Mouse (Mus musculus) R1 (cell line): Measurements from ENCODE around the gene Mboat2.
A peak's percentile ranks its signal among the peaks of the same experiment; 100 is the strongest.

Source experiments
- DNase-seq: peaks from one replicate; pipeline ENCODE4 v3.0.0-alpha.2; 2018; ENCODE audit warnings: low read depth, low spot score

Gene Mboat2

DNA sequence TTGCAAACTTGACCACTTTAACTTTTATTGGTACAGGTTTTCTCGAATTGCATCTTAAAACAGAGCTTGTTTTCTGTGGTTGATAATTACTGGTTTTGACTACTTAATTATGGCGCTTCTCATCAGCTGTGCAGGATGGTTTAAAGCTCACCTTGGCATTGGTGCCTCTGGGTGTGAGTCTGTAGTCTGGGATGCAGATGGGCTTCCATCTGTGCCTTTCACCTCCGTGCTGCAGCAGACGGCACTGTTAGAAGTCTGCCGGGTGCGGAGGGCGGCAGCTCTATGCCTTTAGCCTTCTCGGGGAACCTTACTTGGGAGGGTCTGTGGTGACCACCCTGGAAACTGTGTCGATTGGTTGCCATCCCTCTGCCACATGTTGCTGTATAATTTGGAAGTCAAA is 29.8 kb downstream of the Mboat2 start:
- no peak for DNase-seq

DNA sequence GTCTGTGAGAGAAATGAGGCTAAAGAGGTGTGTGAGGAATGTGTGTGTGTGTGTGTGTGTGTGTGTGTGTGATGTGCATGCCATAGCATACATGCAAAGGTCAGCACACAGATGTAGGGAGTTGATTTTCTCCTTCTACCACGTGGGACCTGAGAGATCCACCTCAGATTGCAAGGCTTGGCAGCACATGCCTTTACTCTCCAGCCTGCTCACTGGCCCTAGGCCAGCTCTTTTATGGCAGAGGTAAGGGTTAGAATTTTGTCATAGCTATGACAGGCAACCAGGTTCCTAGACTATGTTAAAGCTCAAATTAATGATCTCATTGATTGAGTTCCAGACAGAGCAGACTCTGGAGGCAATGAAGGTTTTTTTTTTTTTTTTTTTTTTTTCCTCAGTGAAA is 33.1 kb downstream of the Mboat2 start:
- no peak for DNase-seq

DNA sequence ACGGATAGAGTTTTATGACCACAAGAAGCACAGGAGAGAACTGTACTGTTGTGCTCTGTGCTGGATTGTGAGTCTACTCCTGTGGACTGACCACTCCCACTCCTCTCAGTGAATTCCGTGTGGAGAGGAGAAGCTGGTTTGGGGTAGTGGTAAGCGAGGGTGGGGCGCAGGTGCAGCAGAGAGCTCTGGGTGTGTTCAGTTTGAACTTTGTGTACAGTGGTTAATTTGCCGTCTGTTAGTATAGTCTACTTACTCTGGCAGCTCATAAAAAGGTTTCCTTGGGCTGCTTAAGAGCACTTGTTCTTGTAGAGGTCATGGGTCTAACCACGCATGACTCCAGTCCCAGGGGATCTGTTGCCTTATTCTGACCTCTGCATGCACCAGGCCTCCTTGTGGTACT is 36.0 kb downstream of the Mboat2 start:
- no peak for DNase-seq

- no peak for DNase-seq
These were observed 38.0 kb downstream of the Mboat2 start for GRCm38 (mm10) chr12:24868694-24869093.

- DNase-seq: no peak
These were observed 38.6 kb downstream of the Mboat2 start for GRCm38 (mm10) chr12:24869231-24869630.

DNA sequence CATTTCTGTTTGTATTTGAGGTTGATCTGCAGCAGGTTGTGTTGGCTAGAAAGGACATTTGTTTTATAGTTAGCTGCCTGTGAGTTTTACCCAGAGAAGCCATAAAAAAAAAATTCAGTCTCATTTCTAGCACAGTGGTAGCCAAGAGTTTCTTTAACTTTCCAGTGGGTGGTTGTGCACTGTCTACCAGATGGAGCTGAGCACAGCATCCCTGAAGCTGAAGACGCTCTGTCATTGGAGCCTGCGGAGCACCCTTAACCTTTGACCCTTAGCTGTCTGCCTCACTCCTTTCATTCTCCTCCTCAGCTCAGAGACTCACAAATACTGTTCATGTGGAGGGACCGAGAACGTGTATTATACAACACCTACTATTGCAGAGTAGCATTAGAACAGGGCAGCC is 40.2 kb downstream of the Mboat2 start:
- no peak for DNase-seq

GRCm38 (mm10) chr12:24872264-24872663 is 41.6 kb downstream of the Mboat2 start:
- DNase-seq: no peak

DNA sequence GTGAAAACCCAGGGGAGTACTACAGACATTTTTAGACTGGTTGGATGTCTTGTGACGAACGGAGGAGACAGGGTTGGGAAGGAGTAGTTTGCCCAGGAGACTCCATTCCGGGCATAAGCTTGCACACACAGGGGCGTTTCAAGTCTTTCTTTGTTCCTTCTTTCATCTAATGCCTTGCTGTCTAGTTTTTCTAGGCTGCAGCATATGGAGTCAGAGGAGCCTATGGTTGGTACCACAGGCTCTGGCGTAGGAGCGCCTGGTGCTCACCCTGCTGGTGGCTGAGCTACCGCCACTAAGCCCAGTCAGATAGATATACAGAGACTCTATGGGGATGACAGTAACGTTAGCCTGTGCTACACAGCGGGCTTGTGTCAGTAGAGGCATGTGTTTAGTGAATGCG is 42.0 kb downstream of the Mboat2 start:
- no peak for DNase-seq

DNA sequence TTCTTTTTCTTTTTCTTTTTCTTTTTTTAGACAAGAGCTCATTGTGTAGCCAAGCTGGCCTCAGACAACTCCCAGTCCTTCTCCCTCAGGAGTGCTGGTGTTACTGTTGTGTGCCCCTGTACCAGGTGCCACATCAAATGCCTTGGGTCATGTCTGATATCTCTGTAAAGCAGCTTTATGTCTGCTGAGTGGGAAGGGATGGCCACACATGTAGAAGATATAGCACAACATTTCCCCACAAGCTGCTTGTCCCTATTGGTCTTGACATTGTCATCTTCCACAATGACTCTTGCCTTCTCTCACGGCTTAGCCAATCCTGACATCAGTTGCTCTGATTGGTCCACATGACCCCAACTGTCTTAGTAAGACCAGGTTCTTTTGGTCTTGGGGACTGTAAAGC is 45.2 kb downstream of the Mboat2 start:
- no peak for DNase-seq

DNA sequence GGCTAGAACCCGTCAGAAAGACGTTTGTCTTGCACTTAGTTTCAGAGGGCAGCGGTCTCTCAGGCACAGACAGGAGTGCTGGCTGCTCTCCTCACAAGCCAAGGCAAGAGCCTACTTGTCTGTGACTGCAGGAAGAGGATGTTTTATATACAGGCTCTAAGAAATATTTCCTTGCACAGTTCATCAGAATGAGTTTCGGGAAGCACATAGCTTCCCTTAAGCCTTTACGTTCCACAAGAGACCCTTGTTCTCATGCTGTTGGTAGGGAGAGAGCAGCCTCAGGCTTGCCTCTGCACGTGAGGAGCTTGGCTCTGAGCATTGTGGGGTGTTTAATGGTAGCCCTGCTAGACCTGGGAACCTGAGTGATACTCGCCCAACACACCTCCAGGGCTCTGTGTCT is 46.6 kb downstream of the Mboat2 start:
- DNase-seq: no peak

DNA sequence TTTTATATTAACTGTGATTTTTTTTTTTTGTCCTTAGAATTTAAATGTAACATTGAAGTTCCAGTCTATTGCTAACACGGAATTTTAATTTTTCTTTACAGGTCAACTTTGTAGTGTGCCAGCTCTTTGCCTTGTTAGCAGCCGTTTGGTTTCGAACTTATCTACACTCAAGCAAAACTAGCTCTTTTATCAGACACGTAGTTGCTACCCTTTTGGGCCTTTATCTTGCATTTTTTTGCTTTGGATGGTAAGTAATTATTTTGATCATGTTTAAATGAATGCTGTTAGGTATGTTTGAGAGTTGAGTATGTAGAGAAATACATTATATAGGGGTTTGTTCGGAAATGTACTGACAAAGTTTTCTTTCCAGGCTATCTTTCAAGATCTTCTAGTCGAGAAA is 47.4 kb downstream of the Mboat2 start:
- DNase-seq: no peak

DNA sequence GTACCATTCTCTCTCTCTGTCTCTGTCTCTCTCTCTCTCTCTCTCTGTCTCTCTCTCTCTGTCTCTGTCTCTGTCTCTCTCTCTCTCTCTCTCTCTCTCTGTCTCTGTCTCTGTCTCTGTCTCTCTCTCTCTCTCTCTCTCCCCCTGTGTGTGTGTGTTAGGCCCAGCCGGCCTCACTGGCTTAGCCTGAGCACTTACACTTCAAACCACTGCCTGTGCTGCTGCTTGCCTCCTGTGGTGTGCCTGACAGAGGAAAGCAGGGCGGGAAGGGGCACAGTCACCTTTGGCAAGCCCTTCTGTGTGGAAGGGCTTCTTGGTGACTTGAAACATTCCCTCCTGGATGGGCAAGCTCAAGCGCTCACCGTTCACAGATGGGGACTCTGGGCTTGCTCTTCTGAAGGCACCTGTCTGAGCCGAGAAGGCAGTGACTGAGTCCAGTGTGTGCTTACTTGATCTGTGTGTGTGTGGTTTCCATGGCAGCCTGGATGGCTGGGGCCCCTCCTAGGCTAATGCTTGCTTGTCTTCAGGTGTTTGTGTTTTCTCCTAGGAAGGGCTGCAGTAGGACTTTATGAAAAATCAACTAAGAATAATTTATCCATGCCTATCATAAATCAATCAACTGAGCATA is 48.2 kb downstream of the Mboat2 start:
- DNase-seq: no peak

DNA sequence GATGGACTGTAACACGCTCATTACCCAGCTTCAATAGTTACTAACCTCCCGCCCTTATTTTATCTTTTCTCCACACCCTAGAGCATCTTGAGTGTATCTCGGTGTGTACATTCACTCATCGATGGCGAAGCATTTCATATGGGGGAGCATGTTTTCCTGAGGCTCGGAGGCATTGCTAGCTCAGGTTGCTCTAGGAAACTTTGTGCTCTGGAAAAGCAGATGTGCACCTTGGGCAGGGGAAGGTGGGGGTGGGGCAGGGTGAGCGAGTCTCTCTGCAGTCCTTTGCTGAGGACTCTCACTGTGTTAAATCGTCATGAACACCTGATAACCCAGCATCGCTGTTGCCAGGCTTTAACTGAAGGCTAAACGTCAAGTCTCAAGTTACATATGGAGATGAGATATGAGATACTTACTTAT is 48.9 kb downstream of the Mboat2 start:
- DNase-seq: no peak

GRCm38 (mm10) chr12:24883279-24883678 is 52.6 kb downstream of the Mboat2 start:
- DNase-seq: no peak

- DNase-seq: no peak
These were observed 56.1 kb downstream of the Mboat2 start for GRCm38 (mm10) chr12:24886800-24887199.

DNA sequence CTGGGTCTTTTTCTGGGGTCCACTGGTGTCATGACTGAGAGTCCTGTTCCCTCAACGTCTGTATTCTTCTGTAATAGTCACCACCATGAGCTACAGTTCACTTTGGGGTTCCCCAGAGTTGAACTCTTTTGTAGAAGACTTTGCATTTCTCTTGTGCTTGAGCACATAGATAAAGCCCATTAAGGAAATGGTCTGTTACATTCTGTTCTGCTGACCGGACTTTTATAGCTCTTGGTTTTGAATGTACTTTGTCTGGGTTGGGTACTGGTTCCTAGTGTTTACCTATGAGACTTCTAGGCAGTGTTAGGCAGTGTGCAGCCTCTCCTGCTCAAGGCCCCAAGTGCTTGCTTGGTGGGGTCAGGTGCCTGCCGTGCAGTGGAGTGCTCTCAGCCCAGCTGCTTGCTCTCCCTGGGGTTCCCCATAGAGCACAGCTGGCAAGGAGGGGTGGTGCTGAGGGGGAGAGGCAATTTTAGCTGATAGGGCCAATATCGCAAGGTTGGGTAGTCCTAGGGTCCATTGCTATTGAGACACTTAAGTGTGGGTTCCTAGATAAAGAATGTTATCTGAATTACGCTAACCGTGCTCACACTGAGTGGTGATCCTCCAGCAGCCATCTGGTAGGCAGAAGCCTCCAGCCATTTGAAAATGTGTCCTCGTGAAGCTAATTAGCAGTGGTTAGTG is 58.8 kb downstream of the Mboat2 start:
- DNase-seq: no peak

- DNase-seq: no peak
These were observed 59.5 kb downstream of the Mboat2 start for GRCm38 (mm10) chr12:24890158-24890557.

DNA sequence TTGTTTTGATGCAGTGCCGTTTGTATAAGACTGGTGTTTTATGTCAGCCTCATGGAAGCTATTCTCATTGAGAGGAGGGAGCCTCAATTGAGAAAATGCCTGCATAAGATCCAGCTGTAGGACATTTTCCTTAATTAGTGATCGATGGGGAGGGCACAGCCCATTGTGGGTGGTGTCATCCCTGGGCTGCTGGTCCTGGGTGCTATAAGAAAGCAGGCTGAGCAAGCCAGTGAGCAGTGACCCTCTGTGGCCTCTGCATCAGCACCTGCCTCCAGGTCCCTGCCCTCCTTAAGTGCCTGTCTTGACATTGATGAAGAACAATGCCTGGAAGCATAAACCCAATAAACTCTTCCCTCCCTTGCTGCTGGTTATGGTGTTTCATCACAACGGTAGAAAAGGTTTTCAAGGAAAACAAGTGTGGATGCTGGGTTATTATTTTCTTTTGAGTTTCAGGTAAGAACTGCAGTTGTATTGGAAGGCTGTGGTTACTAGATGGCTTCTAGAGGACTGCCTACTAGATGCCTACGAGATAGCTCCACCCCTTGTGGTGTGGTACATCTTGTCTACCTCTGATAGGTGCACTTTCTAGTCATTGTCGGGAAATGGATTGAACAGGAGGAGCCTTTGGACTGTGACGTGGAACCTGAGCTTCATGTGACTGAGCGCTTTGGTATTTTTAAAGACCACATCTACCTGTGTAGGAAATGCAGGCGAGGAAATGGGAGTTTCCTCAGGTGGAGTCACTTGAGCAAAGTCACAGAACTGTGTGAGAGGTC is 60.2 kb downstream of the Mboat2 start:
- no peak for DNase-seq

DNA sequence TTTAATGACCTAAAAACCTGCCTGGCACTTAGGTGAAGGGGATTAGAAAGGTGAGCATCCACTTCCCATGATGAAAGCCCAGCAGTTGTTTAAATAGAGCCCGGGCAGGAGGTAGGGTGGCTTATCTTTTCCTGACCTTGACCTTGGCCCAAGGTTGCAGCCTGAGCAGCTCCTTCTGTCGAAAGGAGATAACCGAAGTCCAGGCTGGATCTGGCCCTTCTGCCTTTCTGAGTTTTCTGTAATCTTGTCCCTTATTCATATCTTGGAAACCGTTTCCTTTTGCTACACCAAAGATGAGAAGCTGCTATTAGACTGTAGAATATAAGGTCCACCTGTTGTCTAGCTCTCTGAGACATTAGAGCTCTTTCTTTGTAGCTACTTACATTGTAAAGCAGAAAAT is 61.9 kb downstream of the Mboat2 start:
- peak; percentile 17 for DNase-seq

- DNase-seq: peak; percentile 73
These were observed 63.2 kb downstream of the Mboat2 start for GRCm38 (mm10) chr12:24893777-24894468.

DNA sequence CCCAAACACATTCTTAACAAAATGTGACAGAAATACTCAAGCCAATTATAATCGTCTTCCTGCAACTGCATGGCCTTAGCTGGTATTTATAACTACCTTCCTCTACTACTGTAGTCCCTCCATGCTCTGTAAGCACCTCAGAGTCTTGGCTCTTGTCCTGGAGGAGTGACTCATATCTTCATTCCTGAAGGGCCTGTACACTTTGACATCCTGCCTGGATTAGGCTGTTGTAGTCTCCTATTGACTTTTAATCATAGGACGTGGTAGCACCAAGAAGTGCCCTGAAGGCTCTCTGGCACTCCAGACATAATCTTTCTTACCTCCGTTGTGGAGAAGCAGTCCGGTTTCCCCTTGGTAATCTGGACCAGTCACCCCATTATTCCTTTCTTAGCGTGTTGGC is 64.7 kb downstream of the Mboat2 start:
- DNase-seq: no peak

DNA sequence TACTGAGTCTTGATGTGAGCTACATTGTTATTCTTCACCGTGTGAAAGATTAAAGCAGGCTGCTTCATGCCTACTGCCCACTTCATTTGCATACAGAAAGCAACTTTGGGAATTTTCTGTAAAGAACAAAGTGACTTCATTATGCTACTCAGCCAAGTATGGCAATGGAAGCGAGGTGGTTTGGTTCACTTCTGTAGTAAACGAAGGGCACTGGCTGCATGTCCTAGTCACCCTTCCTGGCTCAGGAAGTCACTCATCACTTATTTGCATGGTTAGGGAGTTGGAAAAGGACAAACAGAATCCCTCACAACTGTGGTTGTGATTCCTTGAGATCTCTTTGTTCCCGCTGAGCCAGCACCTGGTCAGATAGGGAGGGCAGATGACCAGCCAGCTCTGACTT is 66.7 kb downstream of the Mboat2 start:
- DNase-seq: no peak
